Mouse (Mus musculus): ENCODE measurements around the gene Gfra1.

- TF ChIP-seq CTCF (IDR thresholded peaks at IDR 0.05; ENCODE audit: borderline replicate concordance, extremely low read depth, insufficient read depth, insufficient read length) (no peak), POLR2A (IDR thresholded peaks at IDR 0.05; ENCODE audit: borderline replicate concordance, extremely low read depth, insufficient read depth, insufficient read length, poor library complexity, severe bottlenecking) (no peak)
Observed at GRCm38 (mm10) chr19:58255394-58255793, 200.3 kb downstream of the Gfra1 start.

Data from brain, embryonic 14.5 days (tissue).